In the genomic region with DNA sequence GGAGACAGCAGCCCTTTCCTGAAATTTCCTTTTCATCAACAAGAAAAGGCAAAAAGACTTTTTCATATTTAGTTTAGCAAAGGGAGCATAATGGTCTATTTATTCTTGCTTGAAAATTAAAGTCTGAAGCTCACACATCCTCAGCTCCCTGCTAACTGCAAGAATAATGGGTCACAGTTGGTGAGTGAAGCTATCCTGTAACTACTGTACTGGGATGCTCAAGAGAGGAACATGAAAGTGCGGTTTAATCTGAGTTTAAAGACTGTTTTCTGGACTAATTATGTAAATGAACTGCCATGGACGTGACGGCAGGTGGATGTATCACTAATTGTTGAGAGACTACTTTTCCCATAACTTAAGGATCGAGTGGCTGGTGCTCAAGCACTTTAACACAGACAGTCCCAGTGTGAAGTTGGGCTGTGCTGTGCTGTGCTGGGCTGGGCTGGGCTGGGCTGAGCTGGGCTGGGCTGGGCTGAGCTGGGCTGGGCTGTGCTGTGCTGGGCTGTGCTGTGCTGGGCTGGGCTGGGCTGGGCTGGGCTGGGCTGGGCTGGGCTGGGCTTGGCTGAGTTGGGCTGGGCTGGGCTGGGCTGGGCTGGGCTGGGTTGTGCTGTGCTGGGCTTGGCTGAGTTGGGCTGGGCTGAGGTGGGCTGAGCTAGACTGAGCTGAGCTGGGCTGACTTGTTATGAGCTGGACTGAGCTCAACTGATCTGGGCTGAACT, we compare ENCODE assay signal across 8 mouse cellular contexts.
DNase-seq lines count a peak whose midpoint lies in the region; ATAC-seq and TF ChIP-seq lines count a peak whose summit lies in the region.

No protein-coding gene starts in this region.

- peaks cover 7% of the 10 kb centered on the region for H3K4me1 ChIP-seq in forebrain, embryonic 10.5 days
- H3K4me1 ChIP-seq in forebrain, postnatal 0 days (ENCODE audit: insufficient read depth) = no peaks in the 10 kb centered on the region
- no peaks in the 10 kb centered on the region for H3K4me1 ChIP-seq in hindbrain, embryonic 12.5 days

- no peak overlapping the region for H3K4me2 ChIP-seq in forebrain, postnatal 0 days (ENCODE audit: low read depth)
- no peak overlapping the region for H3K4me2 ChIP-seq in hindbrain, embryonic 12.5 days (replicated peaks)

- 70% methylated on average over 4 of the region's 4 CpGs for WGBS in forebrain, embryonic 10.5 days
- WGBS in forebrain, postnatal 0 days = 22% methylated on average over 4 of the region's 4 CpGs
- 61% methylated on average over 4 of the region's 4 CpGs for WGBS in hindbrain, embryonic 12.5 days

- no peaks in the 10 kb centered on the region for H3K27me3 ChIP-seq in forebrain, embryonic 10.5 days (ENCODE audit: poor library complexity, severe bottlenecking)
- H3K27me3 ChIP-seq in forebrain, postnatal 0 days (ENCODE audit: insufficient read depth, low read length) = no peaks in the 10 kb centered on the region
- H3K27me3 ChIP-seq in hindbrain, embryonic 12.5 days = no peaks in the 10 kb centered on the region

- H3K9me3 ChIP-seq in forebrain, embryonic 10.5 days = no peaks in the 10 kb centered on the region
- no peaks in the 10 kb centered on the region for H3K9me3 ChIP-seq in forebrain, postnatal 0 days (ENCODE audit: low read length)
- no peaks in the 10 kb centered on the region for H3K9me3 ChIP-seq in hindbrain, embryonic 12.5 days (replicated peaks)

- H3K9ac ChIP-seq in forebrain, postnatal 0 days = no peak overlapping the region
- H3K9ac ChIP-seq in hindbrain, embryonic 12.5 days = no peak overlapping the region

- no peak overlapping the region for H3K27ac ChIP-seq in forebrain, embryonic 10.5 days
- no peak overlapping the region for H3K27ac ChIP-seq in forebrain, postnatal 0 days (ENCODE audit: low read depth, low read length)
- H3K27ac ChIP-seq in hindbrain, embryonic 12.5 days = no peak overlapping the region

- peak; percentile 46 for DNase-seq in forebrain, embryonic 10.5 days (ENCODE audit: extremely low spot score, low spot score)
- DNase-seq in forebrain, postnatal 0 days = no peak
- DNase-seq in embryo, embryonic 10 days (ENCODE audit: low spot score) = peak; percentile 69
- DNase-seq in left cerebral cortex, adult 11 months (ENCODE audit: low spot score) = no peak
- no peak for DNase-seq in right cerebral cortex, postnatal 4 days
- DNase-seq in adrenal gland, adult (ENCODE audit: inconsistent age in 2 of 2, low spot score in 1 of 2) = no peak

- TF ChIP-seq CTCF in forebrain, postnatal 0 days (IDR thresholded peaks at IDR 0.05; ENCODE audit: low read depth) = no peak

- no peaks in the 10 kb centered on the region for H3K36me3 ChIP-seq in forebrain, embryonic 10.5 days (replicated peaks)
- no peaks in the 10 kb centered on the region for H3K36me3 ChIP-seq in forebrain, postnatal 0 days (ENCODE audit: insufficient read depth)
- no peaks in the 10 kb centered on the region for H3K36me3 ChIP-seq in hindbrain, embryonic 12.5 days

- no peak; the same call in 1 of the 2 replicates for ATAC-seq in forebrain, postnatal 0 days
- ATAC-seq in hindbrain, embryonic 12.5 days (ENCODE audit: low FRiP score) = peak; percentile 61; the same call in 1 of the 2 replicates
- ATAC-seq in megakaryocyte-erythroid progenitor cell, adult 5-6 weeks (replicated peaks; ENCODE audit: low FRiP score, low TSS enrichment, poor library complexity, severe bottlenecking) = peak; percentile 80

- H3K4me3 ChIP-seq in forebrain, embryonic 10.5 days = no peak overlapping the region
- H3K4me3 ChIP-seq in forebrain, postnatal 0 days (ENCODE audit: low read depth, low read length) = no peak overlapping the region
- H3K4me3 ChIP-seq in hindbrain, embryonic 12.5 days = no peak overlapping the region

Comparison
In these comparisons a context has a peak if more than half of its experiments do, and no peak if none do; other contexts are left out.
1. DNase-seq: peak in forebrain, embryonic 10.5 days (single experiment) and embryo, embryonic 10 days (single experiment); none in forebrain, postnatal 0 days (single experiment), left cerebral cortex, adult 11 months (single experiment), right cerebral cortex, postnatal 4 days (single experiment) and adrenal gland, adult (0 of 2).